Mouse (Mus musculus) erythroblast, embryonic 14.5 days (primary cell): ENCODE results near the gene Dnajc7. TPM values are rescaled to one million over a fixed set of nuclear protein-coding genes. Genes with fewer than 3 reads are reported as not detected.

ENCODE experiments used
- H3K27me3 ChIP-seq: 2 replicates; pipeline ENCODE4 v1.6.1; 2012; ENCODE audit warnings: inconsistent platforms; ENCODE audit not compliant: control insufficient read depth
- H3K36me3 ChIP-seq: 2 replicates; pipeline ENCODE4 v1.6.1; 2012; ENCODE audit warnings: mild to moderate bottlenecking, inconsistent platforms; ENCODE audit not compliant: control insufficient read depth
- H3K4me1 ChIP-seq: 2 replicates; pipeline ENCODE4 v1.6.1; 2012; ENCODE audit warnings: inconsistent platforms; ENCODE audit not compliant: control insufficient read depth
- H3K4me3 ChIP-seq: replicated peaks from 2 replicates; pipeline ENCODE3; 2012; ENCODE audit warnings: moderate library complexity, mild to moderate bottlenecking, inconsistent platforms
- H3K9me3 ChIP-seq: 2 replicates; pipeline ENCODE4 v1.6.1; 2012; ENCODE audit warnings: low read length, inconsistent platforms, mixed read lengths; ENCODE audit not compliant: control insufficient read depth
- GATA1 ChIP-seq: IDR thresholded peaks from 2 replicates; pipeline ENCODE4 v1.6.1; 2012; ENCODE audit warnings: low read length, inconsistent platforms, mixed read lengths
- TAL1 ChIP-seq: IDR thresholded peaks from 3 replicates; pipeline ENCODE4 v1.6.1; 2012; ENCODE audit warnings: low read length, inconsistent platforms, mixed read lengths
- polyA plus RNA-seq: library from polyadenylated mRNA; stranded (reverse); fragments of >175 nt; gene quantifications from 2 replicates; pipeline ENCODE4 v1.2.3, GENCODE M21; 2012

Dnajc7 gene
- polyA plus RNA-seq, 1 experiment = 4.0 TPM

DNA sequence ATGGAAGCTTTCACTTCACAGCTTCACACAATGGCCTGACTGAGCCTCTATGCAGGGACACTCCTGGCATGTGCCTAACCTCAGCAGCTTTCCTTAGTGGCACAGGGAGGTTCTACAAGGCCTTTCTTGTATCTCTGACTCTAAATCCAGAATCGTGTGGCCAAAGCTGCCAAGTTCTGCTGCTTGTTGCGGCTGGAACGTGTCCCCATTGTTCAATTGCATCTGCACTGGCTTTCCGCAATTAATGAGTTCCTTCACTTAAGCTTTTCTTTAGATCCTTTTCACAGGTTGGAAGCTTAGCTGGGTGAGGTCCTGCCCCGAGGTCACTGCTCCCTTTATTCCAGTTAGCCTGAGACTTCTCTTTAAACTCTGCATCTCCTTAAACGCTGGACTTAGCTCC lies 86.1 kb downstream of the Dnajc7 start:
- TF ChIP-seq GATA1 (no peak), TAL1 (no peak)
- no peak overlapping the region for H3K4me3 ChIP-seq
- peaks cover 5% of the 10 kb centered on the region for H3K9me3 ChIP-seq
- H3K36me3 ChIP-seq = no peaks in the 10 kb centered on the region
- H3K27me3 ChIP-seq = no peaks in the 10 kb centered on the region
- peaks cover under 1% of the 10 kb centered on the region; the same call in 1 of the 2 replicates for H3K4me1 ChIP-seq

Other genes starting within 250 kb of the Dnajc7 start
- 0.29 and 0.56 TPM in 2 replicates for gene Jup, start 222.4 kb downstream of the Dnajc7 start, polyA plus RNA-seq
- not detected in 2 replicates for gene P3h4, start 205.3 kb downstream of the Dnajc7 start, polyA plus RNA-seq
- 0.05 and 0.07 TPM in 2 replicates for gene Fkbp10, start 204.5 kb downstream of the Dnajc7 start, polyA plus RNA-seq
- gene Nt5c3b, start 178.4 kb downstream of the Dnajc7 start, polyA plus RNA-seq = 1.4 and 1.9 TPM in 2 replicates
- gene Klhl10, start 178.3 kb downstream of the Dnajc7 start, polyA plus RNA-seq = not detected in 2 replicates
- gene Klhl11, start 147.4 kb downstream of the Dnajc7 start, polyA plus RNA-seq = 0.03 and 0.06 TPM in 2 replicates
- gene Acly, start 92.2 kb downstream of the Dnajc7 start, polyA plus RNA-seq = 0.46 and 1.1 TPM in 2 replicates
- 0.01 TPM in 1 of 2 replicates, not detected in the other for gene Ttc25, start 74.6 kb downstream of the Dnajc7 start, polyA plus RNA-seq
- 0.09 and 0.11 TPM in 2 replicates for gene Cnp, start 45.3 kb downstream of the Dnajc7 start, polyA plus RNA-seq
- 3.2 and 4.0 TPM in 2 replicates for gene Nkiras2, start 924 bp downstream of the Dnajc7 start, polyA plus RNA-seq
- gene Zfp385c, start 72.3 kb upstream of the Dnajc7 start, polyA plus RNA-seq = not detected in 2 replicates
- 0.20 TPM in 1 of 2 replicates, not detected in the other for gene Dhx58, start 84.1 kb upstream of the Dnajc7 start, polyA plus RNA-seq
- 0.70 and 0.77 TPM in 2 replicates for gene Kat2a, start 92.3 kb upstream of the Dnajc7 start, polyA plus RNA-seq
- gene Hspb9, start 93.7 kb upstream of the Dnajc7 start, polyA plus RNA-seq = not detected in 2 replicates
- 80.2 and 82.1 TPM in 2 replicates for gene Rab5c, start 118.0 kb upstream of the Dnajc7 start, polyA plus RNA-seq
- gene Kcnh4, start 139.8 kb upstream of the Dnajc7 start, polyA plus RNA-seq = not detected in 2 replicates
- not detected in 2 replicates for gene Hcrt, start 142.8 kb upstream of the Dnajc7 start, polyA plus RNA-seq
- 0.20 and 0.58 TPM in 2 replicates for gene Ghdc, start 150.8 kb upstream of the Dnajc7 start, polyA plus RNA-seq
- gene Stat5b, start 230.6 kb upstream of the Dnajc7 start, polyA plus RNA-seq = 0.67 and 0.90 TPM in 2 replicates
- gene Stat5a, start 239.2 kb upstream of the Dnajc7 start, polyA plus RNA-seq = 0.17 and 0.25 TPM in 2 replicates